Mouse (Mus musculus): ENCODE data around the gene Gdf7. TPM values are rescaled to one million over a fixed set of nuclear protein-coding genes. Genes with fewer than 3 reads are reported as not detected.

The Gdf7 gene
- polyA plus RNA-seq, 1 experiment from 2014 or later: 0.37 TPM

DNA sequence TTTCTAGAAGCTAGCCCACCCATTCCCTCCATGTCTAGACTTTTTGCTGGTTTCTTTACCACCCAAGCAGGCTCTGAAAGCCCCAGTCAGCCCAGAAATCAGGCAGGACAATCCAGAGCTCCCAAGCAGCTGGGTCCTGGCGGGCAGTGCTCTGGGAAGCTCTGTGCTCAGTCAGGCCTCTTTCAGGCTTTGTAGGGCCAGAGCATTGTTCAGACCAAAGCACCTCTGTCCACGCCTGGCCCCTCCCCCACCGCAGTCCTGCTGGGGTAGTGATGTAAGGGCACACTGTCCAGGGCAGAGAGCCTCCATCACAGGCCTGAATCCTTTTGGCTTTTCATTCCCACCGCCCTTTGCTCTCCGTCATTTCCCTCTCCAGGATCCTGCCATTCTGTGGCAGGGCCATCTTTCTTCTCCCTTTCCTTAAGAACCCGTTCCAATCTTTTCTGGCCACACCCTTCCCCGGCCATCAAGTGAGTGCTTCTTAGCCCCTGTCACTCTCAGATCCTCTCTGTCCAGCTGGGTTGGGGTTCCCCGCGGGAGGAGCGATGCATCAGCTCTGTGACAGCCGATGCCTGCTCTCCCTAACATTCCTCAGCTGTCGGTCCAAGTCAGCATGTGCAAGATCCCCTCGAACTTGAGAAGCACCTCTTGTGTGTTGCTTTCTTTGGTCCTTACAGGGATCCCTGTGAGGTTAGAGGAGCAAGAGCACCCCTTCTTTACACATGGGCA is 38.0 kb upstream of the Gdf7 start:
- Histone ChIP-seq H3K4me3 (ENCODE audit: low read depth, low read length) (no peak overlapping the region), H3K27me3 (ENCODE audit: control insufficient read depth, insufficient read depth, low read length) (no peaks in the 10 kb centered on the region), H3K4me2 (ENCODE audit: low read depth) (no peak overlapping the region), H3K36me3 (ENCODE audit: control insufficient read depth, insufficient read depth, low read length) (peaks cover 4% of the 10 kb centered on the region; the same call in 1 of the 2 replicates), H3K4me1 (ENCODE audit: control insufficient read depth, insufficient read depth, low read length) (peaks cover 15% of the 10 kb centered on the region), H3K9me3 (ENCODE audit: control insufficient read depth, low read length) (no peaks in the 10 kb centered on the region), H3K27ac (ENCODE audit: low read depth, low read length) (0 out of 2 replicates have a peak overlapping the region, but pooled peaks have one; percentile 34), H3K9ac (ENCODE audit: low read length) (peak overlapping the region; percentile 32)
- 28% methylated on average over 13 of the region's 13 CpGs for WGBS
- DNase-seq (ENCODE audit: low spot score): peak; percentile 65
- peak; percentile 69 for ATAC-seq (ENCODE audit: insufficient read depth, low FRiP score, low TSS enrichment)

DNA sequence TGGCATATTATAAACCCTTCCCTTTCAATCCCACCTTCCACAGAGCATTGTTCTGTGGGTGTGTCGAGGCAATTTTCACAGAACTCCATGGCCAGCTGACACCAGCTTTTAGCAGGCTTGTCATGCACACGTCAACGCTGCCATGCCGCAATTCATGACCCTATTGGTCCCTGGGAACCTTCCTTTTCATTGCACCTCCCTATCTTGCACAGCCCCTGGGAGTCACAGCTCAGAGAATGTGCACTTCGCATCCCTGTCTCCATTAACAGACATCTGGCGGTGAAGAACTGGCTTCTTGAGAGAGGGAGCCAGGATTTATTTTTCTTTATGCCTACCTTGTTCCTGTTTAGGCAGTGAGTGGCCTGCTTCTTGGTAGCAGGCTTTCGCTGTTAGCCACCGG is 37.2 kb upstream of the Gdf7 start:
- WGBS: 70% methylated on average over 8 of the region's 8 CpGs
- no peak for DNase-seq (ENCODE audit: low spot score)
- H3K27me3 ChIP-seq (ENCODE audit: control insufficient read depth, insufficient read depth, low read length): no peaks in the 10 kb centered on the region
- H3K36me3 ChIP-seq (ENCODE audit: control insufficient read depth, insufficient read depth, low read length): peaks cover 4% of the 10 kb centered on the region; the same call in 1 of the 2 replicates
- no peaks in the 10 kb centered on the region for H3K9me3 ChIP-seq (ENCODE audit: control insufficient read depth, low read length)
- H3K9ac ChIP-seq (ENCODE audit: low read length): peak overlapping the region; percentile 32; the same call in 1 of the 2 replicates
- H3K4me2 ChIP-seq (ENCODE audit: low read depth): no peak overlapping the region
- H3K4me3 ChIP-seq (ENCODE audit: low read depth, low read length): no peak overlapping the region
- peak; percentile 46; the same call in 1 of the 2 replicates for ATAC-seq (ENCODE audit: insufficient read depth, low FRiP score, low TSS enrichment)
- H3K27ac ChIP-seq (ENCODE audit: low read depth, low read length): 0 out of 2 replicates have a peak overlapping the region, but pooled peaks have one; percentile 34
- peaks cover 15% of the 10 kb centered on the region for H3K4me1 ChIP-seq (ENCODE audit: control insufficient read depth, insufficient read depth, low read length)

DNA sequence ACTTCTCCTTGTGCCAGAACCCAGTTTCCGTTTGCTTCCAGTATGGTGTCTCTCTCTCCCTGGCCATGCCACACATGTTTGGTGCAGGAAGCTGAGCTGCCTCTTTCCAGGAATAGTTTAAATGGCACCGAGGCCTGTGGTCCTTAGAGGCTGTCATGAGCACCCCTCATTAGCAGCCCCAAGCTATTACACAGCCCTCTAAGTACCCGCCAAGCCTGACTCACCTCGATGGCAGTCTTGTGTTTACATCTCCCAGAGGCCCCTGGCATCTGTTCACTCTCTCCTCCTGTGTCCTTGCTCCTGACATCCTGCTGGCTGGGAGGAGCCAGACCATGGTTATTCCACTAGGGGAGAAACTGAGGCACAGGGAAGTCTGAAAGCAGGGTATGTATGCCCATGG is 36.7 kb upstream of the Gdf7 start:
- Histone ChIP-seq H3K9me3 (ENCODE audit: control insufficient read depth, low read length) (no peaks in the 10 kb centered on the region), H3K27me3 (ENCODE audit: control insufficient read depth, insufficient read depth, low read length) (no peaks in the 10 kb centered on the region), H3K4me3 (ENCODE audit: low read depth, low read length) (no peak overlapping the region), H3K4me1 (ENCODE audit: control insufficient read depth, insufficient read depth, low read length) (peaks cover 15% of the 10 kb centered on the region), H3K9ac (ENCODE audit: low read length) (no peak overlapping the region), H3K27ac (ENCODE audit: low read depth, low read length) (no peak overlapping the region), H3K36me3 (ENCODE audit: control insufficient read depth, insufficient read depth, low read length) (peaks cover 4% of the 10 kb centered on the region; the same call in 1 of the 2 replicates), H3K4me2 (ENCODE audit: low read depth) (no peak overlapping the region)
- 71% methylated on average over 4 of the region's 4 CpGs for WGBS
- 0 out of 2 replicates have a peak, but pooled peaks have one; percentile 5 for ATAC-seq (ENCODE audit: insufficient read depth, low FRiP score, low TSS enrichment)
- DNase-seq (ENCODE audit: low spot score): no peak

DNA sequence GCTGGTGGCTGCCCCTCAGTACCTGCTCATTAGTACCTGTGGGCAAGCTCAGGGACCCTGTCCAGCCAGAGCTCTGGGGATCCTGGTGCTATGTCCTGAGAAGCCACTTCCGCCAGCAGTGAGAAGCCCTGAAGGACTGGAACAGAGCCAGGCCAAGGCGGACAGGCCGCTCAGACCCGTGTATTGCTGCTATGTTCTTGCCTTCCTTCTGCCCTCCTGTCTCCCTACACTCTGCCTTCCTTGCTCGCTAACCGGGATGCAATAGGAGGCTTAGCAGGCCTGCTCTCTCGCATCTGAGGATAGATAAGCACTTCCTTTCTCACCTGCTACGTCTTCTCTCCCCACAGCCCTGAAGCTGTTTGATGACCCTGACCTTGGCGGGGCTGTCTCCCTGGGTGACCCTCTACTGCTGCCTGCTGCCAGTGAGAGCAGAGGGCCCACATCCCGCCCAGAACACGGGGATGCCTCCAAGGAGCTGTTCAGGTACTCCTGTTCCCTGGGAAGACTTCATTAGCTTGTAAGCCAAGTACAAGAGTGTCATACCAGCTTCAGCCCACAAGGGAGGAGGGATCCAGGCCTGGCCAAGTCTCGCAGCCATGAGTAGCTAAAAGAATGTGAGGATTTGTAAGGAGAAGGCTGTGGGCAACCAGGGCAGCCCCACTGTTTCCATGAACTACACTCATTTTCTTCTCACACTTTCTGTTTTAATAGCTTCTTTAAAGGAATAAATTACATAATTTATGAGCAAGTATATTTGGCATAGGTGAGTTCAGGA is 35.7 kb upstream of the Gdf7 start:
- no peaks in the 10 kb centered on the region for H3K9me3 ChIP-seq (ENCODE audit: control insufficient read depth, low read length)
- H3K4me1 ChIP-seq (ENCODE audit: control insufficient read depth, insufficient read depth, low read length): peaks cover 15% of the 10 kb centered on the region
- no peak overlapping the region for H3K4me2 ChIP-seq (ENCODE audit: low read depth)
- no peak for DNase-seq (ENCODE audit: low spot score)
- H3K4me3 ChIP-seq (ENCODE audit: low read depth, low read length): no peak overlapping the region
- 85% methylated on average over 12 of the region's 12 CpGs for WGBS
- no peak overlapping the region for H3K9ac ChIP-seq (ENCODE audit: low read length)
- H3K36me3 ChIP-seq (ENCODE audit: control insufficient read depth, insufficient read depth, low read length): peaks cover 4% of the 10 kb centered on the region; the same call in 1 of the 2 replicates
- ATAC-seq (ENCODE audit: insufficient read depth, low FRiP score, low TSS enrichment): no peak
- H3K27ac ChIP-seq (ENCODE audit: low read depth, low read length): no peak overlapping the region
- no peaks in the 10 kb centered on the region for H3K27me3 ChIP-seq (ENCODE audit: control insufficient read depth, insufficient read depth, low read length)

DNA sequence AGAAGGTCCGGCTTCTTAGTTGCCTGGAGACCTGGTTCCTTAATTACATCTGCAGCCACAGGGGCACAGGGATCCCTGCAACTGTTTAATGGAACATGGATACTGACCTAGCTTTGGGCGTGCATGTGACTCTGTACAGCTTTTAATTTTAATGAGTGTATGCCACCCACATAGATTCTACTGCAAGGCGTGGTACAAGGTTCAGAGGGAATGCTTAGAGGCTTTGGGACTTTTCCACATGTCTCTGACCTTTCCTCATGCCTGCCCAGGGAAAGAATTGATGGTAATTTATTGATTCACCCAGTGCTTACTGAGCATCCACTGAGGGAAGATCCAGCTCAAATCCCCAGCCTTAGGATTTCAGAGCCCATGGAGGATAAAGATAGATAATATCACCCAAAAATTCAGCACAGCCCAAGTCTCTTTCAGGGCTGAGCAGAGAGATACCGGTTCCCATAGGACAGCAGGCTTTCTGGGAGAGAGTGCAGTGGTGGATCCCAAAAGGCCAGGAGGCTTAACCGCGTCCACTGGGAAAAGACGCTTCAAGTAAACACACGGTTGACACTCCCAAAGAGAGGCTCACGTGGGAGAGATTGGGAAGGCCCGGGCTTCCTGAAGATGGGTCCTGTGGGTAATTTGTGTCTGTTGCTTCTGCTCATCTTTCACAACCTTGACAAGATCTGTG is 35.0 kb upstream of the Gdf7 start:
- WGBS: 82% methylated on average over 10 of the region's 10 CpGs
- no peaks in the 10 kb centered on the region for H3K9me3 ChIP-seq (ENCODE audit: control insufficient read depth, low read length)
- H3K27ac ChIP-seq (ENCODE audit: low read depth, low read length): no peak overlapping the region
- H3K36me3 ChIP-seq (ENCODE audit: control insufficient read depth, insufficient read depth, low read length): peaks cover 1% of the 10 kb centered on the region; the same call in 1 of the 2 replicates
- H3K4me3 ChIP-seq (ENCODE audit: low read depth, low read length): no peak overlapping the region
- no peak for ATAC-seq (ENCODE audit: insufficient read depth, low FRiP score, low TSS enrichment)
- no peak overlapping the region for H3K4me2 ChIP-seq (ENCODE audit: low read depth)
- peaks cover 15% of the 10 kb centered on the region for H3K4me1 ChIP-seq (ENCODE audit: control insufficient read depth, insufficient read depth, low read length)
- no peak overlapping the region for H3K9ac ChIP-seq (ENCODE audit: low read length)
- H3K27me3 ChIP-seq (ENCODE audit: control insufficient read depth, insufficient read depth, low read length): no peaks in the 10 kb centered on the region
- no peak for DNase-seq (ENCODE audit: low spot score)

DNA sequence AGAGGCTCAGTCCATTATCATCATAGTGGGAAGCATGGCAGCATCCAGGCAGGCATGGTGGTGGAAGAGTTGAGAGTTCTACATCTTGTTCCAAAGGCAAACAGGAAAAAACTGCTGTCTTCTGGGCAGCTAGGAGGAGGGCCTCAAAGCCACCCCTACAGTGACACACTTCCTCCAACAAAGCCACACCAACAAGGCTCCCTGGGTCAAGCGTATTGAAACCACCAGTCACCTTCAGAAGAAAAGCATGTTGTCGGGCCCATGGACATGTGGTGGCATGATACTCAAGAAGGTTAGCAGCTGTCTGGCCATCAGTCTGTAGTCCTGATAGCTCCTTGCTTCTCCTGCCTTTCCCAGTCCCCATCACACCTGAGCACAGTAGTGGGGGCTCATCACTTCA is 33.7 kb upstream of the Gdf7 start:
- 93% methylated on average over 2 of the region's 2 CpGs for WGBS
- Histone ChIP-seq H3K4me1 (ENCODE audit: control insufficient read depth, insufficient read depth, low read length) (peaks cover 15% of the 10 kb centered on the region), H3K4me2 (ENCODE audit: low read depth) (no peak overlapping the region), H3K27ac (ENCODE audit: low read depth, low read length) (no peak overlapping the region), H3K36me3 (ENCODE audit: control insufficient read depth, insufficient read depth, low read length) (no peaks in the 10 kb centered on the region), H3K27me3 (ENCODE audit: control insufficient read depth, insufficient read depth, low read length) (no peaks in the 10 kb centered on the region), H3K4me3 (ENCODE audit: low read depth, low read length) (no peak overlapping the region), H3K9ac (ENCODE audit: low read length) (no peak overlapping the region), H3K9me3 (ENCODE audit: control insufficient read depth, low read length) (no peaks in the 10 kb centered on the region)
- ATAC-seq (ENCODE audit: insufficient read depth, low FRiP score, low TSS enrichment) (no peak), DNase-seq (ENCODE audit: low spot score) (no peak)

DNA sequence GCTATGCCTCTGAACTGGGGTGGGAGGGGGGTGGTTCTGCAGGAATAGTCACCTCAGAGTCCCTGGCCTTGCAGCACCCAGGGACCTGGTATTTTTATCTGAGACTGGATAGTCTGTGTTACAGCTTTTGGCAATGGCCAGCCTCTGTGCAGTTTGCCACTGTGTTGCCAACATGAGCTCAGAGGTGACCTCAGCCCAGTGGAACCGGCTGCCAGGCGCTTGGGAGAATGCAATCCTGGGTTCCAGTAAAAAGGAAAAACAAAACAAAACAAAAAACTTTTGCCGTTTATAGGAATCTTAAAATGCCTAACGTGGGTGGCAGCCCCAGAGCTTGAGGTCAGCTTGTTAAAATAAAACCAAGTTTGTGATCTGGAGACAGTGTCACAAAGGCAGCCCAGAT is 32.5 kb upstream of the Gdf7 start:
- Histone ChIP-seq H3K9ac (ENCODE audit: low read length) (no peak overlapping the region), H3K4me2 (ENCODE audit: low read depth) (no peak overlapping the region)
- WGBS: 93% methylated on average over 4 of the region's 4 CpGs

DNA sequence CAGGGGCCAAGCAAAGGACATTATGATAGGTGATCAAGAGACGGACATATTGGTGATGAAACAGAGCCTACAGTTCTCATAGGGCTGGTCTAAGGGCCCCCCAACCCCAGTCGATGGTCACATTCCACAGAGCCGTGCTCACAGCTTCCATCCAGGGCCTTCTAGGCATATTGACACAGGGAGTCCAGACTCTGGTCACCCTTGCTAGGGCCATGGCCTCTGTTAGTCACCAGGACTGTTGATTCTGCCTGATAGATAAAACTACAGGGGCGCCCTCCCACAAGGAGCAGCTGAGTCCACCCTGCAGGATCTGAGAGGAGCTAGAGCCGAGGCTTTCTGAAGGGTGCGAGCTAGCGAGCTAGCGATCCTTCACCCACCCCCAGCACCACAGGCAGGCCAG is 31.9 kb upstream of the Gdf7 start:
- WGBS: 88% methylated on average over 8 of the region's 8 CpGs
- Histone ChIP-seq H3K27me3 (ENCODE audit: control insufficient read depth, insufficient read depth, low read length) (no peaks in the 10 kb centered on the region), H3K27ac (ENCODE audit: low read depth, low read length) (no peak overlapping the region)

More for the DNA sequence above, 32.5 kb upstream of the Gdf7 start:
- no peak overlapping the region for H3K4me3 ChIP-seq (ENCODE audit: low read depth, low read length)
- no peaks in the 10 kb centered on the region for H3K36me3 ChIP-seq (ENCODE audit: control insufficient read depth, insufficient read depth, low read length)
- H3K27me3 ChIP-seq (ENCODE audit: control insufficient read depth, insufficient read depth, low read length): no peaks in the 10 kb centered on the region
- peaks cover 4% of the 10 kb centered on the region for H3K4me1 ChIP-seq (ENCODE audit: control insufficient read depth, insufficient read depth, low read length)
- no peaks in the 10 kb centered on the region for H3K9me3 ChIP-seq (ENCODE audit: control insufficient read depth, low read length)
- ATAC-seq (ENCODE audit: insufficient read depth, low FRiP score, low TSS enrichment): no peak
- no peak for DNase-seq (ENCODE audit: low spot score)
- no peak overlapping the region for H3K27ac ChIP-seq (ENCODE audit: low read depth, low read length)

More for the DNA sequence above, 31.9 kb upstream of the Gdf7 start:
- Histone ChIP-seq H3K4me1 (ENCODE audit: control insufficient read depth, insufficient read depth, low read length) (no peaks in the 10 kb centered on the region), H3K9ac (ENCODE audit: low read length) (no peak overlapping the region), H3K36me3 (ENCODE audit: control insufficient read depth, insufficient read depth, low read length) (no peaks in the 10 kb centered on the region), H3K4me2 (ENCODE audit: low read depth) (no peak overlapping the region), H3K9me3 (ENCODE audit: control insufficient read depth, low read length) (no peaks in the 10 kb centered on the region), H3K4me3 (ENCODE audit: low read depth, low read length) (no peak overlapping the region)
- no peak for ATAC-seq (ENCODE audit: insufficient read depth, low FRiP score, low TSS enrichment)
- DNase-seq (ENCODE audit: low spot score): no peak

All from neural tube, embryonic 11.5 days (tissue).